Mouse (Mus musculus) ovary, adult 2 months (tissue): ENCODE measurements around the gene Pxn. TPM values are rescaled to one million over a fixed set of nuclear protein-coding genes. Genes with fewer than 3 reads are reported as not detected.

Experiments
- polyA plus RNA-seq: library from polyadenylated mRNA; depleted of rRNA; stranded (reverse); fragments of >200 nt; gene quantifications from 2 replicates; pipeline ENCODE4 v1.2.3, GENCODE M21; 2012; rRNA removed

The Pxn gene
- polyA plus RNA-seq, result 87.2 and 93.8 TPM in 2 replicates

GRCm38 (mm10) chr5:115506454-115507201 lies at the start of gene Pxn:
Pxn (plus strand) TSS chr5:115506676.

GRCm38 (mm10) chr5:115465642-115466420 lies 40.6 kb upstream of the Pxn start, which contains the start of gene Pla2g1b:
Pla2g1b (plus strand) TSS chr5:115466262.

GRCm38 (mm10) chr5:115483947-115484920 lies 22.2 kb upstream of the Pxn start, which contains the start of gene Sirt4:
Sirt4 (minus strand) TSS chr5:115484725.

DNA sequence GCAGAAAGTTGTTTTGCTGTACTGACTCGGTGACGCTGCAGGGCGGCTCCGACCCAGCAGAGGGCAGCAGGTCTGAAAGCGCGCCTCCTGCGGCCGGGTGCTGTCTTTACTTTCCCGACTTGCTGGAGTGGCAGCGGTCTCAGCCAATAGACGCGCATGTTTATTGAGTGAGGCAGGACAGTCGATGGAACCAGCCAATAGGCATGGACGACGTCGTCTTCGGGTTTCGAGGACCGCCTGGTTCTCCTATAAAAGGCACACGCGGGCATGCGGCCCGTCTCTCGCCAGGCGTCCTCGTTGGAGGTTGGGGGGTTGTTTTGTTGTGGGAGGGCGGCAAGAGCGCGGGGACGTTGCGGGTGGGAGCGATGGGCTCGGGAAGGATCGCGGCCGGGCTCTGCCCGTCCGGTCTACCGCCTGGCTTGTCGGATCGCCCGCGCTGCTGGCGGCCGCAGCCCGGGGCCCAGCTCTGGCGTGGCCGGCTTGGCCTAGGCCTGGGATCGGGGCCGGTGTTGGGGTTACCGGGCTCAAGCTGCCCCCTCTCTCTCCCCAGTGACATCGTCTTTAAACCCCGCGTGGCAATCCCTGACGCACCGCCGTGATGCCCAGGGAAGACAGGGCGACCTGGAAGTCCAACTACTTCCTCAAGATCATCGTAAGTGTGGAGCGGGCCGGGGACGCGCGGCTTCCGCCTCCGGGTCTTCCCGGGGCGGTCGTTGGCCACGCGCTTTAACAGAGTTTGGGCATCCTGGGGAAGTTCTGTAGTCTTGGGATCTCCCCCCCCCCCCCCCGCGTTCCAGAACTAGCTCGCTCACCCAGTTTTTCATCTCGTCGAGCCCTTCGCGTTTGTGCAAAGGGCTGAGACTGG lies 53.0 kb downstream of the Pxn start, which contains the start of gene Rplp0:
TSS of gene Rplp0 (plus strand) at position 231 of the 865 bp plus-strand sequence.

GRCm38 (mm10) chr5:115564737-115565393 lies 58.4 kb downstream of the Pxn start, which contains the start of gene Gcn1l1:
Gcn1l1 (plus strand) TSS chr5:115565254.

Other genes starting within 250 kb of the Pxn start
- 191 and 195 TPM in 2 replicates for gene Rnf10, start 233.8 kb upstream of the Pxn start, polyA plus RNA-seq
- 8.1 and 8.7 TPM in 2 replicates for gene Coq5, start 227.0 kb upstream of the Pxn start, polyA plus RNA-seq
- 250 and 284 TPM in 2 replicates for gene Dynll1, start 205.7 kb upstream of the Pxn start, polyA plus RNA-seq
- gene Srsf9, start 179.5 kb upstream of the Pxn start, polyA plus RNA-seq, result 137 and 140 TPM in 2 replicates
- gene Gatc, start 165.5 kb upstream of the Pxn start, polyA plus RNA-seq, result 10.6 and 13.7 TPM in 2 replicates
- 4.7 and 6.8 TPM in 2 replicates for gene Triap1, start 165.5 kb upstream of the Pxn start, polyA plus RNA-seq
- gene Cox6a1, start 157.7 kb upstream of the Pxn start, polyA plus RNA-seq, result 3,325 and 3,970 TPM in 2 replicates
- gene Msi1, start 77.1 kb upstream of the Pxn start, polyA plus RNA-seq, result 44.6 and 51.8 TPM in 2 replicates
- gene Pla2g1b, start 40.4 kb upstream of the Pxn start, polyA plus RNA-seq, result 6.8 and 20.6 TPM in 2 replicates
- gene Sirt4, start 22.0 kb upstream of the Pxn start, polyA plus RNA-seq, result 70.7 and 71.4 TPM in 2 replicates
- 3,142 and 3,172 TPM in 2 replicates for gene Rplp0, start 52.8 kb downstream of the Pxn start, polyA plus RNA-seq
- 78.5 and 85.5 TPM in 2 replicates for gene Gcn1l1, start 58.6 kb downstream of the Pxn start, polyA plus RNA-seq
- 70.6 and 77.8 TPM in 2 replicates for gene Rab35, start 125.2 kb downstream of the Pxn start, polyA plus RNA-seq
- 29.5 and 32.2 TPM in 2 replicates for gene Bicdl1, start 224.9 kb downstream of the Pxn start, polyA plus RNA-seq